Mouse (Mus musculus): Measurements from ENCODE around the gene 2410004P03Rik. TPM values are rescaled to one million over a fixed set of nuclear protein-coding genes. Genes with fewer than 3 reads are reported as not detected.

2410004P03Rik gene
- polyA plus RNA-seq, 1 experiment from 2014 or later, result 0.26 TPM

DNA sequence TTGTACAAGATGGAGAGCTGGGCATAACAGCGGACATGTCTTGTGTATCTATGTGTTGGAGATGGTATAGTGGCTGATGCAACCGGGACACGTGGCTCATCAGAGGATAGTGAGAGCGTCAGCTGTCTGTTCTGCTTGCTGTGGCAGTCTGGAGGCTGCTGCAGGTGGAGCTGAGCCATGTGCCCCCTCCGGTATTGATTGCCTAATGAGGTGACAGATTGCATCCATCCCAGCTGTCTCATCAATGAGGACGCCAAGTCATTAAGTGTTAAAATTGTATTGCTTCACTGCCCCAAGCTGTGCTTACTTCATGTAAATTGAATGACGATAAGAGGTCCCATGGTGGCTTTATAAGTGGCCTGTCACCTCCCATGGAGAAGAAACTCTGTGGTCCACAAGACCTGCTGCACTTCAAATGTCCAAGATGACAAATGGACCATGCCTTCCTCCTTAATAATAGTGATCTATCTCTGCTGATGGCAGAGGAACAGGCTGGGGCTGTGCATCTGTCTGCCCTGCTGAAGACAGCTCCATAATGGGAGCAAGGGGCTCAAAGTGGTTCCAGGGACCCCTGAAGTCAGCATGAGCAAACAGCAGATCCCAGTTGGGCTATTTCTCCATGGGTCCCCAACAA is 37.6 kb upstream of the 2410004P03Rik start:
- Histone ChIP-seq H3K4me3 (ENCODE audit: low read depth, low read length) (no peak overlapping the region), H3K27ac (ENCODE audit: low read depth) (no peak overlapping the region), H3K9ac (ENCODE audit: low read length) (no peak overlapping the region), H3K9me3 (ENCODE audit: control insufficient read depth, low read length) (no peaks in the 10 kb centered on the region), H3K36me3 (ENCODE audit: control insufficient read depth, insufficient read depth, low read length) (no peaks in the 10 kb centered on the region), H3K27me3 (replicated peaks; ENCODE audit: control insufficient read depth, insufficient read depth, low read length) (no peaks in the 10 kb centered on the region), H3K4me1 (replicated peaks; ENCODE audit: control insufficient read depth, insufficient read depth, low read length) (no peaks in the 10 kb centered on the region), H3K4me2 (ENCODE audit: low read length) (no peak overlapping the region)
- ATAC-seq (replicated peaks; ENCODE audit: low FRiP score, low TSS enrichment, low read depth) (no peak), DNase-seq (ENCODE audit: low spot score) (no peak)
- 72% methylated on average over 7 of the region's 7 CpGs for WGBS

DNA sequence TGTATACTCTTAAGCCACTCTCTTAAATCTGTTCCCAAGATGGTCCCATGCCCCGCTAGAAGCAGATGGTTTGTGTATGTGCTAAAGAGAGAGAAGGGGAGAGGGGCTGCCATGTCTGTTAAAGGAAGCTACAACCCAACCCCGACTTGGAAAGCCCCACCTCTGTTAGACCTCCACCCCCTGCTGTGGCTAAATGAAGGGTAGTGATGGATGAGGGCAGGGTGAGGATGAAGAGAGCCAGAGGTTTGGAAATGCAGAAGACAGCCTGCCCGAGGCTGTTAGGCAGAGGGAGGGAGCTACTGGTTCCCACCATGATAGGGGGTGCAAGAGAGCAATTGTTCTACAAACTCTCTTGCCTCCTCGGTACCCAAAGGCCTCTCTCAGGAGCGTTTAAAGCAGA is 31.8 kb upstream of the 2410004P03Rik start:
- ATAC-seq (replicated peaks; ENCODE audit: low FRiP score, low TSS enrichment, low read depth), result no peak
- whole genome bisulfite sequencing, result 47% methylated on average over 5 of the region's 5 CpGs
- Histone ChIP-seq H3K27me3 (replicated peaks; ENCODE audit: control insufficient read depth, insufficient read depth, low read length) (no peaks in the 10 kb centered on the region), H3K4me2 (ENCODE audit: low read length) (no peak overlapping the region), H3K9ac (ENCODE audit: low read length) (no peak overlapping the region), H3K9me3 (ENCODE audit: control insufficient read depth, low read length) (no peaks in the 10 kb centered on the region), H3K4me1 (replicated peaks; ENCODE audit: control insufficient read depth, insufficient read depth, low read length) (no peaks in the 10 kb centered on the region), H3K27ac (ENCODE audit: low read depth) (no peak overlapping the region), H3K4me3 (ENCODE audit: low read depth, low read length) (no peak overlapping the region), H3K36me3 (ENCODE audit: control insufficient read depth, insufficient read depth, low read length) (no peaks in the 10 kb centered on the region)
- no peak for DNase-seq (ENCODE audit: low spot score)

DNA sequence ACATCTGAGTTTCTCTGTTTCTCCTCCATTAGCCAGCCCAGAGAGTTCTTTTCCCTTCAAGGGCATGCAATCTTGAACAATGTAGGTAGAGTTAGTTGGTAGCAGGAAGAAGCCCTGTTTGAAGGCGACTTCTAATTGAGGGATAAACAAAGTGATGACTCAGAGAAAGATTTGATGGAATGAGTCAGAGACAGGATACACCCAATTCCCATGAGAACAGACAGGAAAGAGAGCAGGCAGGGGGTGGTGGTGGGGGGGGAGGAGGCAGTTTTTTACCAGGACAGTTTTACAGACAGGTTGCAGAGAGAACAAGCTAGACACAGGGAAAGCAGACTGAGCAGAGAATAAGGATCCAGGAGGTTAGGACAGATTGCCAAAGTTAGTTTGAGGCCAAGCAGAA is 29.0 kb upstream of the 2410004P03Rik start:
- H3K27me3 ChIP-seq (replicated peaks; ENCODE audit: control insufficient read depth, insufficient read depth, low read length), result no peaks in the 10 kb centered on the region
- no peak overlapping the region for H3K4me2 ChIP-seq (ENCODE audit: low read length)
- no peaks in the 10 kb centered on the region for H3K9me3 ChIP-seq (ENCODE audit: control insufficient read depth, low read length)
- H3K36me3 ChIP-seq (ENCODE audit: control insufficient read depth, insufficient read depth, low read length), result no peaks in the 10 kb centered on the region
- no peak overlapping the region for H3K9ac ChIP-seq (ENCODE audit: low read length)
- no peak for DNase-seq (ENCODE audit: low spot score)
- no peak overlapping the region for H3K4me3 ChIP-seq (ENCODE audit: low read depth, low read length)
- no peak for ATAC-seq (replicated peaks; ENCODE audit: low FRiP score, low TSS enrichment, low read depth)
- H3K27ac ChIP-seq (ENCODE audit: low read depth), result no peak overlapping the region
- 26% methylated on average over 1 of the region's 1 CpGs for WGBS
- H3K4me1 ChIP-seq (replicated peaks; ENCODE audit: control insufficient read depth, insufficient read depth, low read length), result no peaks in the 10 kb centered on the region; the same call in 1 of the 2 replicates

DNA sequence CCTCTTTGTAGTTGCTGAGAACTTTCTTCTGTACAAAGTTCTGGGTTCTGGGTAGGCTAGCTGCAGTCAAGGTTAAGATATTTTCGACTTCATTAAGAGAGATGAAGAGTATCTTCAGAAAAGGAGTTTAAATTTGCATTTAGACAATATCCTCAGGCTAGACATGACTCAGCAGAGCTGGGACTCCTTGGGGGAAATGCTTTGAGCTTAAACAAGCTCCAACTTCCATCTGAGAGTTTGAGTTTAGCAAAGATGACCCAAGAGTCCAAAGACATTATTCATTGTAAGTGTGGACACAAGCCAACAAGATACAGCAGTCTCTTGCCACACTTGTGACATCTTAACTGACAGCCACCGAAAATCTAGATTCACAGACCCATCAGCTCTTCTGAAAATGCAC is 27.9 kb upstream of the 2410004P03Rik start:
- H3K36me3 ChIP-seq (ENCODE audit: control insufficient read depth, insufficient read depth, low read length), result no peaks in the 10 kb centered on the region
- no peak overlapping the region for H3K27ac ChIP-seq (ENCODE audit: low read depth)
- no peaks in the 10 kb centered on the region; the same call in 1 of the 2 replicates for H3K4me1 ChIP-seq (replicated peaks; ENCODE audit: control insufficient read depth, insufficient read depth, low read length)
- ATAC-seq (replicated peaks; ENCODE audit: low FRiP score, low TSS enrichment, low read depth), result no peak
- no peaks in the 10 kb centered on the region for H3K9me3 ChIP-seq (ENCODE audit: control insufficient read depth, low read length)
- H3K4me3 ChIP-seq (ENCODE audit: low read depth, low read length), result no peak overlapping the region
- H3K27me3 ChIP-seq (replicated peaks; ENCODE audit: control insufficient read depth, insufficient read depth, low read length), result no peaks in the 10 kb centered on the region
- no peak for DNase-seq (ENCODE audit: low spot score)
- H3K9ac ChIP-seq (ENCODE audit: low read length), result no peak overlapping the region
- no peak overlapping the region for H3K4me2 ChIP-seq (ENCODE audit: low read length)
- 81% methylated on average over 2 of the region's 2 CpGs for WGBS

DNA sequence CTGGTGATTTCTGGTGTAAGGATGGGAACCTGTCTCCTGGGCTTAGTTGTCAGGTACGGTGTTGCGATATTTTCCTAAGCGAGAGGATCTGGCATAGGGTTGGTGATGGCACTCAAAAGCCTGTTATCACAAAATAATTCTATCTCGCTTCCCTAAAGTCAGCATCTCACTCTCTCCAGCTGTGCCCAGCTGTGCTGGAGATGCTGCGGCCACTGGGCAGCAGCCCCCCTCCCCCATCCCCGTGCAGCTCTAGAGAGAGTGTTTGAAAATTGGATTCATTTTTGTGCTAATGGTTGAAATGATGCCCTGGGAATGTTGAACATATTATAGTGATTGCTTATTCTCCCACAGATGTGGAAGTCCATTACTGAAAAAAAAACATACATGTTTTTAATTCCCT is 26.7 kb upstream of the 2410004P03Rik start:
- H3K4me1 ChIP-seq (replicated peaks; ENCODE audit: control insufficient read depth, insufficient read depth, low read length), result no peaks in the 10 kb centered on the region; the same call in 1 of the 2 replicates

DNA sequence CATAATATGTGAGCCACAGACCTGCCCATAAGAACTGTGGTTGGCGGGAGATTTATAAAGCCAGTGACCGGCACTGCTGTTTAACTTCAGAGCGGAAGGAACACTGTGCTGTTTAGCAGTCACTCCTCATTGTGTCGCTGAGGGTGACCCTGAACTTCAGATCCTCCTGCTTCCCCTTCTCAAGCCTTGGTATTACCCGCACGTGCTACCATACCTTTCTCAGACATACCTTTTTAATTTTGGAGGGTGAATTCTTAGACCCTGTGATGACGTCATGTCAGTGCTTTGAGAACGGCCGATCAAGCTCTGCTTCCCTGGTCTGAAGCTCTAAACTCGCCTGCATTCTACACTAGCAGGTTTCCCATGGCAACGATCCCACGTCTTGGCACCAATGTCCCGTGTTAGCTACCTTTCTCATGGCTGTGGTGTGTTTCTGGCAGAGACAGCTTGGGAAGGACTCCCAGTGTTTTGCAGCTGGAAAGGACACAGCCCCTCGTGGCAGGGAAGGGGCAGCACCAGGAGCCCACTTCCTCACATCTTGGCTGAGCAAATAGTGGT is 25.6 kb upstream of the 2410004P03Rik start:
- DNase-seq (ENCODE audit: low spot score) (no peak), ATAC-seq (replicated peaks; ENCODE audit: low FRiP score, low TSS enrichment, low read depth) (no peak)
- Histone ChIP-seq H3K4me3 (ENCODE audit: low read depth, low read length) (no peak overlapping the region), H3K4me2 (ENCODE audit: low read length) (no peak overlapping the region), H3K27me3 (replicated peaks; ENCODE audit: control insufficient read depth, insufficient read depth, low read length) (no peaks in the 10 kb centered on the region), H3K4me1 (replicated peaks; ENCODE audit: control insufficient read depth, insufficient read depth, low read length) (no peaks in the 10 kb centered on the region; the same call in 1 of the 2 replicates), H3K9me3 (ENCODE audit: control insufficient read depth, low read length) (no peaks in the 10 kb centered on the region), H3K36me3 (ENCODE audit: control insufficient read depth, insufficient read depth, low read length) (no peaks in the 10 kb centered on the region), H3K27ac (ENCODE audit: low read depth) (no peak overlapping the region), H3K9ac (ENCODE audit: low read length) (no peak overlapping the region)
- WGBS, result 53% methylated on average over 14 of the region's 14 CpGs

More for the DNA sequence above, 26.7 kb upstream of the 2410004P03Rik start:
- Histone ChIP-seq H3K27me3 (replicated peaks; ENCODE audit: control insufficient read depth, insufficient read depth, low read length) (no peaks in the 10 kb centered on the region), H3K36me3 (ENCODE audit: control insufficient read depth, insufficient read depth, low read length) (no peaks in the 10 kb centered on the region), H3K27ac (ENCODE audit: low read depth) (no peak overlapping the region), H3K9ac (ENCODE audit: low read length) (no peak overlapping the region), H3K4me3 (ENCODE audit: low read depth, low read length) (no peak overlapping the region), H3K9me3 (ENCODE audit: control insufficient read depth, low read length) (no peaks in the 10 kb centered on the region), H3K4me2 (ENCODE audit: low read length) (no peak overlapping the region)
- DNase-seq (ENCODE audit: low spot score) (no peak), ATAC-seq (replicated peaks; ENCODE audit: low FRiP score, low TSS enrichment, low read depth) (no peak)
- WGBS, result 70% methylated on average over 6 of the region's 6 CpGs

DNA sequence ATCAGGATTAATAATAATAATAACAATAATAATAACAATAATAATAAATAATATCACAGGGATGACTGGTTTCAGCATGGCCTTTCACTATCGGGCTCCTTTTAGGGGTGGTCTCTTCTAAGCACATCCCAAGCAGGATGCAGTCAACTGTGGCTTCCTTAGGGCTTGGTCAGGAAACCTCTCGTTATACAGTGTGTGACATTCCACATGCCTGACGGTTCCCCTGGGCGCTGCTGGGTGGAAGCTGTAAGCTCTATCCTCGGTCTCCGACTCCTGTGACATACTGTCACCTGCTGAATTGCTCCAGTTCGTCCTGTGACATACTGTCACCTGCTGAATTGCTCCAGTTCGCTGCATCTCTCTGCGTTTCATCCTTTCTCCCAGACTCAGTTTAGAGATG is 25.0 kb upstream of the 2410004P03Rik start:
- no peak for DNase-seq (ENCODE audit: low spot score)
- Histone ChIP-seq H3K4me1 (replicated peaks; ENCODE audit: control insufficient read depth, insufficient read depth, low read length) (no peaks in the 10 kb centered on the region; the same call in 1 of the 2 replicates), H3K4me2 (ENCODE audit: low read length) (no peak overlapping the region), H3K27me3 (replicated peaks; ENCODE audit: control insufficient read depth, insufficient read depth, low read length) (no peaks in the 10 kb centered on the region), H3K4me3 (ENCODE audit: low read depth, low read length) (no peak overlapping the region), H3K9ac (ENCODE audit: low read length) (no peak overlapping the region), H3K9me3 (ENCODE audit: control insufficient read depth, low read length) (no peaks in the 10 kb centered on the region), H3K36me3 (ENCODE audit: control insufficient read depth, insufficient read depth, low read length) (no peaks in the 10 kb centered on the region), H3K27ac (ENCODE audit: low read depth) (no peak overlapping the region)
- no peak for ATAC-seq (replicated peaks; ENCODE audit: low FRiP score, low TSS enrichment, low read depth)
- WGBS, result 65% methylated on average over 9 of the region's 9 CpGs

DNA sequence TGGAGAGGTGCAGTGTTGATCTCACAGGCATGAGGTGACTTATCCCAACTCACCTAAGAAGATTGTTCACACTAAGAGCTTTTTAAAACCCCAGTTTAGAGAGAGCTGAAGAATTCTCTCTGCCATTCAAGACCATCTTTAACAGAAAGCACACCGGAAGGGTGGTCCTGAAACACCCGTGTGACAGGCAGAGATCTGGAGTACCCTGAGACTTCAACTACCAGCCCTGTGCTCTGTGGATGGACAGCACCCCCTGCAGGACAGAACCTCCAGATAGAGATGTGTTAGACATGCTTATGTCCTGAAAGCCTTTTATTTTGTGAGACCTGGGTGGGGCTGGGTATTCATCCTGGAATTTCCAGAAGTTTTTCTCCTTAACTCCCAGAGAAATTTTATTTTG is 23.6 kb upstream of the 2410004P03Rik start:
- H3K27me3 ChIP-seq (replicated peaks; ENCODE audit: control insufficient read depth, insufficient read depth, low read length), result no peaks in the 10 kb centered on the region
- no peak overlapping the region for H3K9ac ChIP-seq (ENCODE audit: low read length)
- no peak for ATAC-seq (replicated peaks; ENCODE audit: low FRiP score, low TSS enrichment, low read depth)
- no peak for DNase-seq (ENCODE audit: low spot score)
- H3K9me3 ChIP-seq (ENCODE audit: control insufficient read depth, low read length), result no peaks in the 10 kb centered on the region
- no peaks in the 10 kb centered on the region for H3K36me3 ChIP-seq (ENCODE audit: control insufficient read depth, insufficient read depth, low read length)
- whole genome bisulfite sequencing, result 71% methylated on average over 2 of the region's 2 CpGs
- no peaks in the 10 kb centered on the region; the same call in 1 of the 2 replicates for H3K4me1 ChIP-seq (replicated peaks; ENCODE audit: control insufficient read depth, insufficient read depth, low read length)
- H3K27ac ChIP-seq (ENCODE audit: low read depth), result no peak overlapping the region
- H3K4me3 ChIP-seq (ENCODE audit: low read depth, low read length), result no peak overlapping the region
- no peak overlapping the region for H3K4me2 ChIP-seq (ENCODE audit: low read length)

DNA sequence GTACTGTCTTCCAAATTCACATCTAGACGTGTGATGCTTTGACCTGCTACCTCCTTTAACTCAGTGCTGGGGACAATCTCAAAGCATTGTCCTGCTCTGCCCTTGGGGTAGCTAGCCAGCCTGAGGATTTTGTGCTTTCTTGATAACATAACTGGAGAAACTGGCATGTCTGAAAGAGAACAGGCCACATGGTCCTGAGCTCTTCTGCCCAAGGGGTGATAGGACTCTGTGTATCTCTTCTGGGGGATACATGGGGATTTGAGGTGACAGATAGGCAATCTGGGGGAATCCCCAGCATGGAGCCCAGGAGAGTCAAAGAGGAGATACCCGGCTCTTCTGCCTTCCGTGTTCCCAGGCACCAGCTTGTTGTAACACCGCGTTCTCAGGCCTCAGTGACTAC is 23.1 kb upstream of the 2410004P03Rik start:
- Histone ChIP-seq H3K27ac (ENCODE audit: low read depth) (no peak overlapping the region), H3K4me2 (ENCODE audit: low read length) (no peak overlapping the region), H3K9me3 (ENCODE audit: control insufficient read depth, low read length) (no peaks in the 10 kb centered on the region), H3K4me3 (ENCODE audit: low read depth, low read length) (no peak overlapping the region), H3K4me1 (replicated peaks; ENCODE audit: control insufficient read depth, insufficient read depth, low read length) (no peaks in the 10 kb centered on the region; the same call in 1 of the 2 replicates), H3K36me3 (ENCODE audit: control insufficient read depth, insufficient read depth, low read length) (no peaks in the 10 kb centered on the region), H3K9ac (ENCODE audit: low read length) (no peak overlapping the region), H3K27me3 (replicated peaks; ENCODE audit: control insufficient read depth, insufficient read depth, low read length) (no peaks in the 10 kb centered on the region)
- DNase-seq (ENCODE audit: low spot score), result no peak
- WGBS, result 82% methylated on average over 5 of the region's 5 CpGs
- no peak for ATAC-seq (replicated peaks; ENCODE audit: low FRiP score, low TSS enrichment, low read depth)
